Comparison of ENCODE assay signal across 26 mouse cellular contexts in genomic region chr8:12019272-12019671, GRCm38 (mm10).
DNase-seq lines count a peak whose midpoint lies in the region; ATAC-seq and TF ChIP-seq lines count a peak whose summit lies in the region.
"Had no signal": no experiment of that assay in that cellular context is flagged by ENCODE, and none has a peak within 500 bp of the region (broad histone marks: within the 10 kb centered on the region; RNA-seq: fewer than 3 reads in every experiment).

No protein-coding gene starts in this region.

- no peak overlapping the region for H3K4me2 ChIP-seq in heart, embryonic 14.5 days (ENCODE audit: low read length)
- H3K4me2 ChIP-seq in forebrain, embryonic 14.5 days (ENCODE audit: low read length), result no peak overlapping the region
- H3K4me2 ChIP-seq: heart, embryonic 11.5 days; hindbrain, embryonic 13.5 days; lung, embryonic 15.5 days had no signal

- no peak overlapping the region for H3K9ac ChIP-seq in heart, embryonic 14.5 days (ENCODE audit: low read length)
- H3K9ac ChIP-seq in ES-E14 (ENCODE audit: insufficient read depth, low read depth, low read length, poor library complexity, severe bottlenecking), result no peak overlapping the region
- no peak overlapping the region for H3K9ac ChIP-seq in forebrain, embryonic 14.5 days (ENCODE audit: low read length)
- H3K9ac ChIP-seq: hindbrain, embryonic 13.5 days; liver, embryonic 14.5 days; lung, embryonic 15.5 days had no signal

- H3K4me1 ChIP-seq in heart, embryonic 14.5 days (ENCODE audit: control insufficient read depth in 2 of 2, insufficient read depth in 2 of 2, low read length in 2 of 2), result no peaks in the 10 kb centered on the region
- no peaks in the 10 kb centered on the region for H3K4me1 ChIP-seq in ES-E14 (ENCODE audit: control insufficient read depth in 2 of 2, insufficient read depth in 2 of 2, low read length in 2 of 2, poor library complexity in 1 of 2)
- H3K4me1 ChIP-seq in forebrain, embryonic 14.5 days (ENCODE audit: control insufficient read depth, insufficient read depth, low read length), result no peaks in the 10 kb centered on the region
- H3K4me1 ChIP-seq: hindbrain, embryonic 13.5 days; lung, embryonic 15.5 days; midbrain, embryonic 10.5 days had no signal

- DNase-seq in heart, adult 11 months, result no peak
- DNase-seq in 3T3-L1 (ENCODE audit: low read depth, low spot score) (peak; percentile 71), ES-E14 (ENCODE audit: low read depth, low spot score) (no peak)
- DNase-seq in adrenal gland, postnatal 36 days, result peak; percentile 12 to 36
- DNase-seq in layer of hippocampus, postnatal 36 days, result no peak
- no peak for DNase-seq in urinary bladder, postnatal 25 days (ENCODE audit: low spot score)
- no peak for DNase-seq in forebrain, embryonic 14.5 days (ENCODE audit: low spot score)
- DNase-seq: cerebellum, adult 18-20 months; cerebellum, postnatal 36 days; gastrocnemius, adult 2 months; heart, postnatal 14 days; kidney, adult 2 months; kidney, postnatal 36 days; layer of hippocampus, adult 9-11 months; lung, postnatal 4 days; retina, postnatal 1 day; thymus, adult 18-20 months; thymus, postnatal 4 days had no signal

- WGBS in heart, embryonic 14.5 days, result 92% methylated on average over 9 of the region's 9 CpGs
- 93% methylated on average over 9 of the region's 9 CpGs for WGBS in forebrain, embryonic 14.5 days

- no peak overlapping the region for H3K4me3 ChIP-seq in heart, embryonic 14.5 days (ENCODE audit: control insufficient read depth in 1 of 2, insufficient read depth in 1 of 2, low read depth in 1 of 2, low read length in 2 of 2)
- no peak overlapping the region for H3K4me3 ChIP-seq in ES-E14 (ENCODE audit: insufficient read depth in 1 of 2, low read depth in 1 of 2, low read length in 2 of 2, poor library complexity in 1 of 2, severe bottlenecking in 1 of 2)
- no peak overlapping the region for H3K4me3 ChIP-seq in forebrain, embryonic 14.5 days (ENCODE audit: low read depth, low read length)
- H3K4me3 ChIP-seq: forebrain, embryonic 10.5 days; gastrocnemius, adult 2 months; hindbrain, embryonic 13.5 days; lung, embryonic 15.5 days; midbrain, embryonic 10.5 days had no signal

- H3K27ac ChIP-seq in heart, embryonic 14.5 days (replicated peaks in 1 of 2; ENCODE audit: control insufficient read depth in 1 of 2, insufficient read depth in 1 of 2, low read depth in 2 of 2, low read length in 2 of 2), result no peak overlapping the region
- peak overlapping the region; percentile 26; the same call in 1 of the 2 replicates for H3K27ac ChIP-seq in ES-E14 (ENCODE audit: insufficient read depth, low read depth, low read length, poor library complexity, severe bottlenecking)
- H3K27ac ChIP-seq in forebrain, embryonic 14.5 days (ENCODE audit: low read depth, low read length), result no peak overlapping the region
- H3K27ac ChIP-seq: forebrain, embryonic 10.5 days; gastrocnemius, adult 2 months; hindbrain, embryonic 13.5 days; liver, embryonic 14.5 days; lung, embryonic 15.5 days; midbrain, embryonic 10.5 days had no signal

- in situ Hi-C loops in ES-E14 (cut with MboI; ENCODE audit: low sequenced_read_pairs in 2 of 2, unreplicated experiment in 2 of 2), result no loop called here

- no peaks in the 10 kb centered on the region for H3K27me3 ChIP-seq in heart, embryonic 14.5 days (ENCODE audit: control insufficient read depth, insufficient read depth, low read length)
- no peaks in the 10 kb centered on the region for H3K27me3 ChIP-seq in forebrain, embryonic 14.5 days (replicated peaks; ENCODE audit: control insufficient read depth, insufficient read depth, low read length)
- H3K27me3 ChIP-seq: lung, embryonic 15.5 days had no signal

- 0 out of 2 replicates have a peak, but pooled peaks cover under 1% of the 10 kb centered on the region for H3K9me3 ChIP-seq in heart, embryonic 14.5 days (ENCODE audit: control insufficient read depth, low read length)
- peaks cover 4% of the 10 kb centered on the region; the same call in 1 of the 2 replicates for H3K9me3 ChIP-seq in ES-E14 (ENCODE audit: control insufficient read depth, insufficient read depth, low read depth, low read length)
- H3K9me3 ChIP-seq in forebrain, embryonic 14.5 days (replicated peaks; ENCODE audit: control insufficient read depth, low read length), result no peaks in the 10 kb centered on the region
- H3K9me3 ChIP-seq: forebrain, embryonic 10.5 days; hindbrain, embryonic 13.5 days; lung, embryonic 15.5 days had no signal

- no peaks in the 10 kb centered on the region for H3K36me3 ChIP-seq in heart, embryonic 14.5 days (ENCODE audit: control insufficient read depth, insufficient read depth, low read length)
- H3K36me3 ChIP-seq in ES-E14 (ENCODE audit: control insufficient read depth, insufficient read depth, low read length, poor library complexity, severe bottlenecking), result no peaks in the 10 kb centered on the region
- H3K36me3 ChIP-seq in forebrain, embryonic 14.5 days (ENCODE audit: control insufficient read depth, insufficient read depth, low read length), result no peaks in the 10 kb centered on the region
- H3K36me3 ChIP-seq: forebrain, embryonic 10.5 days; hindbrain, embryonic 13.5 days; lung, embryonic 15.5 days; midbrain, embryonic 10.5 days had no signal

- ATAC-seq in heart, embryonic 14.5 days (ENCODE audit: insufficient number of reproducible peaks, insufficient read depth, low FRiP score, low read depth), result 0 out of 2 replicates have a peak, but pooled peaks have one; percentile 35
- no peak for ATAC-seq in forebrain, embryonic 14.5 days
- ATAC-seq: inflammation-experienced regulatory T-cells, adult 6 months had no signal

TF ChIP-seq in ES-E14, 5 proteins besides CTCF, POLR2A, EP300 and RAD21:
- TF ChIP-seq HCFC1 (IDR thresholded peaks at IDR 0.05; ENCODE audit: borderline replicate concordance, insufficient read depth, low read length), result no peak
- peak; percentile 92 for TF ChIP-seq MAFK (IDR thresholded peaks at IDR 0.05; ENCODE audit: insufficient read depth, low read depth, low read length)
- no peak for TF ChIP-seq ZC3H11A (IDR thresholded peaks at IDR 0.05; ENCODE audit: borderline replicate concordance, low read depth, low read length)

Comparison
In these comparisons a context has a peak if more than half of its experiments do, and no peak if none do; other contexts are left out.
1. DNase-seq: peak in 3T3-L1 (single experiment) and adrenal gland, postnatal 36 days (2 of 2); none in heart, adult 11 months (single experiment), ES-E14 (single experiment), layer of hippocampus, postnatal 36 days (0 of 2), urinary bladder, postnatal 25 days (single experiment) and forebrain, embryonic 14.5 days (single experiment).